Mouse (Mus musculus) testis, adult 2 months (tissue): ENCODE data around the gene Jpt2. TPM values are rescaled to one million over a fixed set of nuclear protein-coding genes. Genes with fewer than 3 reads are reported as not detected.
"Not testable (repeated sequence)": the region's sequence is repeated elsewhere in the genome, so short reads cannot be mapped to it uniquely, and the experiment has no call there.

ENCODE experiments used
- H3K27ac ChIP-seq: fragments of 200-500 bp; 2 replicates; pipeline ENCODE4 v1.5.1; 2012; ENCODE audit warnings: low read depth, low read length; ENCODE audit not compliant: control insufficient read depth, insufficient read depth
- H3K27me3 ChIP-seq: fragments of 200-500 bp; 2 replicates; pipeline ENCODE4 v1.6.1; 2012; ENCODE audit warnings: mild to moderate bottlenecking, low read length, moderate library complexity; ENCODE audit not compliant: control insufficient read depth, insufficient read depth
- H3K36me3 ChIP-seq: fragments of 200-500 bp; 2 replicates; pipeline ENCODE4 v1.6.1; 2012; ENCODE audit warnings: mild to moderate bottlenecking, low read length; ENCODE audit not compliant: control insufficient read depth, insufficient read depth
- H3K4me1 ChIP-seq: fragments of 200-500 bp; 2 replicates; pipeline ENCODE4 v1.6.1; 2012; ENCODE audit warnings: low read length; ENCODE audit not compliant: control insufficient read depth, insufficient read depth
- H3K4me3 ChIP-seq: fragments of 200-500 bp; 2 replicates; pipeline ENCODE4 v1.5.1; 2012; ENCODE audit warnings: low read depth, mild to moderate bottlenecking, low read length, moderate library complexity, mixed read lengths; ENCODE audit not compliant: control insufficient read depth
- CTCF ChIP-seq: fragments of 200-500 bp; IDR thresholded peaks from 2 replicates; pipeline ENCODE4 v1.5.1; 2012; ENCODE audit warnings: low read depth, mild to moderate bottlenecking, inconsistent platforms, low read length, moderate library complexity; ENCODE audit not compliant: control insufficient read depth, insufficient read depth, insufficient replicate concordance
- POLR2A ChIP-seq: fragments of 200-500 bp; IDR thresholded peaks from 2 replicates; pipeline ENCODE4 v1.6.1; 2012; ENCODE audit warnings: low read depth, mild to moderate bottlenecking, inconsistent platforms, low read length, moderate library complexity; ENCODE audit not compliant: control insufficient read depth
- polyA plus RNA-seq: library from polyadenylated mRNA; depleted of rRNA; stranded (reverse); fragments of >200 nt; gene quantifications from 2 replicates; pipeline ENCODE4 v1.2.3, GENCODE M21; 2012

The Jpt2 gene
- polyA plus RNA-seq, 1 experiment = 5.4 TPM

- Histone ChIP-seq H3K4me3 (no peak overlapping the region), H3K27ac (no peak overlapping the region), H3K4me1 (no peaks in the 10 kb centered on the region), H3K36me3 (no peaks in the 10 kb centered on the region; the same call in 1 of the 2 replicates), H3K27me3 (no peaks in the 10 kb centered on the region)
- TF ChIP-seq POLR2A (no peak), CTCF (no peak)
Observed at GRCm38 (mm10) chr17:24953291-24953690, 7.2 kb downstream of the Jpt2 start.

DNA sequence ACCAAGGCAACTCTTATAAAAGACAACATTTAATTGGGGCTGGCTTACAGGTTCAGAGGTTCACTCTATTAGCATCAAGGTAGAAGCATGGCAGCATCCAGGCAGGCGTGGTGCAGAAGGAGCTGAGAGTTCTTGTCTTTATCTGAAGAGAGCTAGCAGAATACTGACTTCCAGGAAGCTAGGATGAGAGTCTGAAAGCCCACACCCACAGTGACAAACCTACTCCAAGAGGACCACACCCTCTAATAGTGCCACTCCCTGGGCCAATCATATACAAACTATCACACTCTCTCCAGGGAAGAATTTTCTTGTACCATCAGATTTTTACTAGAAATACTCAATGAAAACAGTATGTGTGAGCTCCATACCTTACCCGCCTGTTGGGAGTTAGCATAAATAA is 9.8 kb downstream of the Jpt2 start:
- Histone ChIP-seq H3K27ac (no peak overlapping the region), H3K4me1 (no peaks in the 10 kb centered on the region), H3K4me3 (no peak overlapping the region), H3K27me3 (no peaks in the 10 kb centered on the region), H3K36me3 (no peaks in the 10 kb centered on the region; the same call in 1 of the 2 replicates)
- no peak for TF ChIP-seq CTCF
- no peak for TF ChIP-seq POLR2A

DNA sequence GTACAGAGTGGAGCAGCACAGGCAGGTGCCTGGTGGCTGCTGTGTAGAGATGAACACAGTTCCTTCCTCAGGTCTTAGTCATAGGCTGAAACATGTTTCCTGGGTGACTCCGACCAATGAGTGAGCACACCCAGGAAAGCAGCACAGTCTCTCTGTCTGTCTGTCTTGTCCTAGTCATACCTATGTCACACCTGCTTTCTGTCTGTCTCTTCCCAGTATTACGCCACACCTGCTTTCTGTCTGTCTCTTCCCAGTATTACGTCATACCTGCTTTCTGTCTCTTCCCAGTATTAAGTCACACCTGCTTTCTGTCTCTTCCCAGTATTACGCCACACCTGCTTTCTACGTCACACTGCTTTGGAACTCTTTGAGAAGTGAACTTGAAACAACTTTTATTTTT is 12.3 kb downstream of the Jpt2 start:
- Histone ChIP-seq H3K27me3 (no peaks in the 10 kb centered on the region), H3K36me3 (no peaks in the 10 kb centered on the region), H3K4me3 (no peak overlapping the region), H3K27ac (no peak overlapping the region), H3K4me1 (no peaks in the 10 kb centered on the region)
- TF ChIP-seq CTCF (no peak), POLR2A (no peak)

DNA sequence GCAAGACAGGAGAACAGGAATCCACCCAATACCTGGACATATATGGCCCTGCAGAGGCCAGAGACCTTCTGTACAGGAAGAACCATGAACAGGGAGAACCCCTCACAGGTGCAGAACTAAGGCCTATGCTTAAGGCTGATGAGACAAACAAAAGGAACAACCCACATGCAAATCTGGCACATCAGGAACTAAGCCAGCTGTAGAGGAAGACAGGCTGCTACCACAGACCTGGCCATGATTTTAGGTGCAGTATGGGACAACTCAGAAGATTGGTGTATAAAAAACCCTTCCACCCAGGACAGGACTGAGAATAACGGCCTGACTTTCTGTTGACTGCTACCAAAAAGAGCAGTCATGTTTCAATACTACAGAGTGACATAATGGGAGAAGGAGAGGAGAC is 16.9 kb downstream of the Jpt2 start:
- H3K27me3 ChIP-seq, H3K27ac ChIP-seq, H3K36me3 ChIP-seq, H3K4me3 ChIP-seq, H3K4me1 ChIP-seq: not testable (repeated sequence)

DNA sequence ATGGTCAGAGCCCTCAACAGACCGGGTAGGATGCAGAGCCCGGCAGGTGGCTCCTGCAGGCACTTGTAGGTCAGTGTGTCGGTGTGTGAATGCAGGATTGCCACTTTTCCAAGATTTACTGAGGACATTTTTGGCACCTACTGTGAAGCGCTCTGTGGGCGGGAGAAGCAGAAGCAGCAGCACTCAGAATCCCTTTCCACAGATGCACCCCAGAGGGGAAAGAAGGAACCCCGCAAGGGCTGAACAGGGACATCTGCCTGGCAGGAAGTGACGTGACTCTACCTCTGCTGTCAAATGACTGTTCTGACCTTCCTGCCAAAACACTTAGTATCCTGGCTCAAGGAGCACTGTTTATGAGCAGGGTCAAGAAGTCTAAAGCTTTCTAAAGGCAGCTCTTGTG is 17.5 kb downstream of the Jpt2 start:
- TF ChIP-seq CTCF (no peak), POLR2A (no peak)
- Histone ChIP-seq H3K27me3 (no peaks in the 10 kb centered on the region), H3K4me3 (no peak overlapping the region), H3K27ac (no peak overlapping the region), H3K4me1 (no peaks in the 10 kb centered on the region), H3K36me3 (no peaks in the 10 kb centered on the region)

- not testable (repeated sequence) for H3K36me3 ChIP-seq
Observed at GRCm38 (mm10) chr17:24942453-24942852, 18.0 kb downstream of the Jpt2 start.

GRCm38 (mm10) chr17:24937266-24937665 is 23.2 kb downstream of the Jpt2 start:
- no peaks in the 10 kb centered on the region for H3K36me3 ChIP-seq
- no peaks in the 10 kb centered on the region for H3K27me3 ChIP-seq
- TF ChIP-seq POLR2A = no peak
- TF ChIP-seq CTCF = no peak
- peak overlapping the region; percentile 76 for H3K27ac ChIP-seq
- peaks cover 5% of the 10 kb centered on the region for H3K4me1 ChIP-seq
- H3K4me3 ChIP-seq = peak overlapping the region; percentile 78

More at GRCm38 (mm10) chr17:24942453-24942852, 18.0 kb downstream of the Jpt2 start:
- H3K27ac ChIP-seq, H3K4me1 ChIP-seq, H3K27me3 ChIP-seq, H3K4me3 ChIP-seq: not testable (repeated sequence)
- peak; percentile 26; the same call in 1 of the 2 replicates for TF ChIP-seq CTCF

DNA sequence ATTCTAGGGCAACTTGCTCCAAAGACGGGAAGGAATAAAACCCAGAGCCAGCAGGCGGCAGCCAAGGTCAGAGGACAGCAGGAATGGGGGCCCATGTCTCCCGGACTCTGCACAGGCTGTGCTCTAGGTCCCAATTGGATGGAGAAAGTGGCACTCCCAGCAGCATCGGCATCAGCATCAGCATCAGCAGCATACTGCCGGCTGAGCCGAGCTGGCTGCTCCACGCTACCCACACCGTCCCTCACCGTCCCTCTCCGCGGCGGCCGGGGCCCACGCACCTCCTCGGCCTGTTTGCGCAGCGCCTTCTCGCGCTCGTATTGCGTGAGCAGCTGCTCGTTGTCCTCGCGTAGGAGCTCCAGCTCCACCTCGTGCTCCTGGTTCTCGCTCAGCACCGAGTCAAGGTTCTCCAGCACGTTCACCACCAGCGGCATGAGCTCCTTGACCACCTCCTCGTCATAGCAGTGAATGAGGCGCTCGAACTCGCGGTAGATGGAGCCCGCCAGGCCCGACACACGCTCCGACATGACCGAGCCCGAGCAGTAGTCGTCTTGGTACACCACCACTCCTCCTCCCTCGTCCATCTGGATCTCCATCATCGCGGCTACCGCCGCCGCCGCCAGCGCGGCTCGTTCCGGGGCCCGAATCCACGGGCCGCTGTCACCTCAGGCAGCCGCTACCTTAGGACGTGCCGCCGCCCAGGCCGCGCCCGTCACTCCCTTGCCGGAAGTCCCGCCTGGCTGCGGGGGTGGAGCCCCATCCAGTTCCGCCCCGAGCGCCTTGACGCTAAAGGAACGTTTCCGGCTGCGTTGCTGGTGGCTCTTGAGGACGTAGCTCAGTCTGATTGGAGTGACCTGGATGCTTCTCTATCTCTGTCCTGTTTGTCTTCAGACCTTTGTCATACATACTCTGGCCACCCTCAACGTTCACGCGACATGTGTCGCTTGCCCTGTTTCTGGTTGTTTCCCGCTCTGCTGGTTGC is 23.9 kb downstream of the Jpt2 start, which contains the start of gene Mapk8ip3:
TSS of gene Mapk8ip3 (minus strand) at position 719 of the 979 bp plus-strand sequence.
- Histone ChIP-seq H3K36me3 (no peaks in the 10 kb centered on the region), H3K27ac (peak within 1 kb of the TSS; percentile 76), H3K27me3 (no peaks in the 10 kb centered on the region), H3K4me1 (peaks cover 5% of the 10 kb centered on the region), H3K4me3 (peak within 1 kb of the TSS; percentile 78)
- no peak for TF ChIP-seq CTCF
- peak; percentile 88 for TF ChIP-seq POLR2A
